Mouse (Mus musculus): ENCODE measurements around the gene Zfp825.
"Not testable (repeated sequence)": the region's sequence is repeated elsewhere in the genome, so short reads cannot be mapped to it uniquely, and the experiment has no call there.

Gene Zfp825

GRCm38 (mm10) chr13:74493911-74494679 lies at the start of gene Zfp825:
TSS of gene Zfp825 (minus strand) at chr13:74493992.
- peak; percentile 85 for DNase-seq

GRCm38 (mm10) chr13:74535418-74535817 lies 41.6 kb upstream of the Zfp825 start:
- DNase-seq: not testable (repeated sequence)

GRCm38 (mm10) chr13:74534864-74535263 lies 41.1 kb upstream of the Zfp825 start:
- DNase-seq: peak; percentile 77

GRCm38 (mm10) chr13:74534096-74534495 lies 40.3 kb upstream of the Zfp825 start:
- no peak for DNase-seq

GRCm38 (mm10) chr13:74531251-74531650 lies 37.5 kb upstream of the Zfp825 start:
- DNase-seq: not testable (repeated sequence)

- not testable (repeated sequence) for DNase-seq
Measured at GRCm38 (mm10) chr13:74529372-74529715, 35.6 kb upstream of the Zfp825 start.

GRCm38 (mm10) chr13:74528519-74529371 lies 35.0 kb upstream of the Zfp825 start:
- not testable (repeated sequence) for DNase-seq

GRCm38 (mm10) chr13:74522481-74523237 lies 28.9 kb upstream of the Zfp825 start:
- peak; percentile 88 for DNase-seq

- DNase-seq: peak; percentile 1
Measured at GRCm38 (mm10) chr13:74522141-74522480, 28.3 kb upstream of the Zfp825 start.

- not testable (repeated sequence) for DNase-seq
Measured at GRCm38 (mm10) chr13:74507981-74508380, 14.2 kb upstream of the Zfp825 start.

GRCm38 (mm10) chr13:74502851-74503250 lies 9.1 kb upstream of the Zfp825 start:
- not testable (repeated sequence) for DNase-seq

- not testable (repeated sequence) for DNase-seq
Measured at GRCm38 (mm10) chr13:74499696-74500095, 5.9 kb upstream of the Zfp825 start.

- not testable (repeated sequence) for DNase-seq
Measured at GRCm38 (mm10) chr13:74484326-74484725, 9.5 kb downstream of the Zfp825 start.

GRCm38 (mm10) chr13:74471468-74471867 lies 22.3 kb downstream of the Zfp825 start:
- not testable (repeated sequence) for DNase-seq

GRCm38 (mm10) chr13:74462699-74463385 lies 30.9 kb downstream of the Zfp825 start:
- DNase-seq: peak; percentile 90

- DNase-seq: not testable (repeated sequence)
Measured at GRCm38 (mm10) chr13:74462318-74462698, 31.5 kb downstream of the Zfp825 start.

- no peak for DNase-seq
Measured at GRCm38 (mm10) chr13:74439895-74440294, 53.9 kb downstream of the Zfp825 start.
